Mouse (Mus musculus) layer of hippocampus, adult 18-20 months (tissue): ENCODE measurements around the gene Trabd2b. TPM values are rescaled to one million over a fixed set of nuclear protein-coding genes. Genes with fewer than 3 reads are reported as not detected.

Experiments used
- DNase-seq, 2 experiments: peaks; one replicate each; pipeline ENCODE4 v3.0.0; 2022; ENCODE audit warnings: low spot score in 2 of 2
- total RNA-seq, 2 experiments: library from RNA; stranded (reverse); gene quantifications; 2 replicates each; pipeline ENCODE4 v1.2.3; 2021

Gene Trabd2b
- total RNA-seq, 2 experiments from 2014 or later: 1.4 to 1.5 TPM

DNA sequence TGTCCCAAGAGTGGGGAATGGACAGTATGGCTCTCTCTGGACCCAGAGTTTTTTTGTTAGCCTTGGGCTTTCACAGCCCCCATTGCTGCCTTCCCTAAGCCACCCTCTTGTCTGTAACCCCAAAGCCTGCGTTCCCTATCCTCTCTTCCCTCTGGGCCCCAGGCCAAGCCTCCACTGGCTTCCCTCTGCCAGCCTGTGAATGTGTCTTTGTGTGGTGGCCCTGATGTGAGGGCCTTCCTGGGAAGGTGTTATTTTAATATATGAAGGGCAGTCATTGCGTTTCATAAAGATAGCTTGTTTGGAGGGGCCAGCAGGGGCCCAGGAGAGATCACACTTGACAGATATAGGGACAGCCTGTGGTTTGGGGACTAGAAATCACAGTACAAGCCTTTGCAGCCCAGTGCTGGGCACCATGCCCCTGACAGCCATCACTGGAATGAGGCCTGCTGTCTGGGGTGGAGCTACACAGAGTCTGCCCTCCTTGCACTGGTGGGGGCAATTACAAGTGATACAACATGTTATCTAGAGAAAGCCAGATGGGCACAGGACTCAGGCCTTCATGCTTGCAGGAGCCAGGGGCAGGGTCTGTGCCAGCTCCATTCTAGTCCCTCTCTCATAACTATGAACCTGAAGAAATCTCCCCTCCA, 80.5 kb downstream of the Trabd2b start:
- no peak for DNase-seq

DNA sequence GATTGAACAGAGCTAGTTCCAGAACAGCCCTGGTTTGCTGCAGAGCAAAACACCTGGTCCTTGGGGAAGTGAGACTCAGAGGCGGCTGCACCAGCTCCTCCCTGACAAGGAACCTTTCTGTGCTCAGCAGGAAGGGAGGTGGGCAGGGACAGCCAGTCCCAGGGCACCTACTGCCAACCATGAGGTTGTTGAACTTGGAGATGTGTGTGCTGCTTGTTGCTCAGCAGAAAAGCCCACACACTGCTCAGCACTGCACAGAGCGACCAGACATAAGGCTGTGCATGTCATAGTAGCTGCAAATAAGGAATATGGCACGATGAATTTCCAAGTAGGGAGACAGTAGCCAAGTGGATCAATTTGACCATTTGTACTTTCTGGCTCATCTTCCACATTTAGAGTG, 81.2 kb downstream of the Trabd2b start:
- no peak for DNase-seq

DNA sequence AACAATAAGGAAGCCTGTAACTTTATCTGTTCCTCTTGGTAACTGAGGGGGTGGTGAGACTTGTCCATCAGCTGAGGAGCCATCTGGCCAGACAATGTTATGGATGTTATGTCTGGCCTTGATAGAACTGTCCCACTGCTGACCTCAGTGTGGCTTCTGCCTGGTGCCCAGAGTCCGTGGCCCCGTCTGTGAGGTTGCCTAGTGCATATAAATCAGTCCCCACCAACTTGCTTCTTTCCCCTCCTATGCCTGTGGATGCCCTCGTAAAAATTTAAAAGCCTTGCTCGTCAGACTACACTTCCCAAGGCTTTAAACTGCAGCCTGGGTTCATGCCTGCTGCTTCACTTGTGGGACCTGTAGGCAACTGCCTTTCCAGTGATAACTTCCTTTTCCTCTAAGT, 85.6 kb downstream of the Trabd2b start:
- no peak for DNase-seq

GRCm38 (mm10) chr4:114494035-114494434, 87.5 kb downstream of the Trabd2b start:
- no peak for DNase-seq

GRCm38 (mm10) chr4:114495688-114496426, 89.3 kb downstream of the Trabd2b start:
- DNase-seq: no peak

DNA sequence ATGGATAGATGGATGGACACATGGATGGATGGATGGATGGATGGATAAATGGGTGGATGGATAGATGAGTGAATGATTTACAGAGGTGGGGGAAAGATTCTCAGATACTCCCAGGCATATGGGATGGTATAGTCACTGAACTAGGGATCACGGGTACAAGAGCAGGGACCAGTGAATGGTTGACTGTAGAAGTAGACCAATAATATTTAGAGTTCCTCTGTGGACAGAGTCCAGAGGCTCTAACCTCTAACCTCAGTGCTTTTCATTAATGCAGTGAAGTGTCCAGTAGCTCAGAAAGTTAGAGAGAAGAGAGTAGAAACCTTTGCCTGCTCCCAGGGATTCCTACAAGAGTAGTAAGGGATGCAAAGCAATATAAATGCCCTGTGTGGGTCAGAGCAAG, 93.1 kb downstream of the Trabd2b start:
- no peak for DNase-seq

DNA sequence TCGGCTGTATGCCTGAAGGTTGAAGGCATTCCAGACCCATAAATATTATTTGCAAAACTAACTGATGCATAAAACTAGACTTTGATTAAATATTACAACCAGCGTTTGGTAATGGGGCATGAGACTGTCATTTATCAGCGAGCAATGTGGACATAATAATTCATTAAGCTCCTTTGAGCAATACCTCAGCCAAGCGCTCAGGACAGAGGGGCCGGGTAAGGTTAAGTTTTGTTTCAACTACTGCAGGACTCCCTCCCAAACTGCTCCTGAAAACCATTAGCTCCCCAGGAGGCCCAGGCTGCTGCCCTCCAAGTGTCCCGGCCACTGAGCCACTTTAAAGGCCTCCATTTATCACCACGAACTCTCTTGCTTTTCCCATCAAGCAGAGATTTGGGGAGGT, 93.8 kb downstream of the Trabd2b start:
- DNase-seq: no peak

DNA sequence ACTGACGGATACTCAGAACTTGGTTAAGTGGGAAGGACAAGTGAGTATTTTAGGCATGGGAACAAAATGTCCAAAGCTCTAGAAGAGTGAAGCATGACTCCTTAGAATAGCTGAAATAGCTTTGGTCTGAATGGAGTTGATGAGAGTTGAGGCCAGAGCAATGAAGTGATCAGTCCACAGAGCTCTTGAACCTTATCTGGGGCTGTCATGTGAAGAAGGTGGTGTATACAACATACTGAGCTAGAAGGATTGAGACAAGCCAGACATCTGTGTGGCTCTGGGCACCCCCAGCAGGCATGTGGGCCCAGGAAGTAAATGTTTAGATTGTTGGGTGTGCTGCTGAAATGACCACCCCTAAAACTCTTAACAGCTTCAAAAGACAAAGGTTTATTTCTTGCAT, 94.5 kb downstream of the Trabd2b start:
- no peak for DNase-seq

- DNase-seq: no peak
Measured at GRCm38 (mm10) chr4:114501611-114502010, 95.1 kb downstream of the Trabd2b start.

DNA sequence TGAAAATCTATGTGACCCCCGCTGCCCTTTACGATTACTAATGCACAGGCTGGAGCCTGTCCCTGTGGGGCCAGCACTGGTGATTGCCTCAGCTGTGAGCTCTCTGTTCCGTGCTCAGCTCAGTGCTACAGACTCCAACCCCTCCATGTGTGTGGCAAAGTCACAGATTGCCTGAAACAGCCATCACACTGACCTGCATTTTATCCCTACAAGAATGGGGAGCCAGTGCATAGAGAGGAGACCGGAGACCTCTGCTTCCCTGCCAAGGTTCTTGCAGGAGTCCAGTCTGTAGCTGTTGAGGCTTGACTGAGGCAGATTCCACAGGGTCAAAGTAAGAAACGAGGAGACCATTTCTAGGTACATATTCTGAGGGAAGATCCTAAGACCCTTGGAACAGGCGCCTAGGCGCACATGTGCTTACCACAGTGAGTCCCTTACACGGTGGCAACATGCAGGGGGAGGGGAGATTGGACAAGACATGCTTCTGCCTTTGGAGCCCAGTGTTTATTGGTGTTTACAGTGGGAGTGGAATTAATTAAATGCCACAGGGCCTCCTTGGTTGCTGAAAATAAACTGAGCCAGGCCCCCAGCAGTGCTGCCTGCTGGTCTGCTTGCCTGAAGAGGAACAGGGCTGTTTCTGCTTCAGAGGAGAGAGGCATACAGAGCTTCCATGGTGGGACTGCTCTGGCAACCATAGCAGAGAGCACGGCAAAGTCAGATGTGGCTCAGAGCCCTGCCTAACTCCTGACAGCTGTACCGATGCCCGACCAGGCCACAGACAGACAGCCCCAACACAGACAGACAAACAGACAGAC, 97.9 kb downstream of the Trabd2b start:
- no peak for DNase-seq

GRCm38 (mm10) chr4:114509601-114510000, 103.1 kb downstream of the Trabd2b start:
- DNase-seq: no peak

- no peak for DNase-seq
Measured at GRCm38 (mm10) chr4:114511649-114512048, 105.1 kb downstream of the Trabd2b start.

GRCm38 (mm10) chr4:114513149-114513548, 106.6 kb downstream of the Trabd2b start:
- peak; percentile 28 to 73 for DNase-seq

DNA sequence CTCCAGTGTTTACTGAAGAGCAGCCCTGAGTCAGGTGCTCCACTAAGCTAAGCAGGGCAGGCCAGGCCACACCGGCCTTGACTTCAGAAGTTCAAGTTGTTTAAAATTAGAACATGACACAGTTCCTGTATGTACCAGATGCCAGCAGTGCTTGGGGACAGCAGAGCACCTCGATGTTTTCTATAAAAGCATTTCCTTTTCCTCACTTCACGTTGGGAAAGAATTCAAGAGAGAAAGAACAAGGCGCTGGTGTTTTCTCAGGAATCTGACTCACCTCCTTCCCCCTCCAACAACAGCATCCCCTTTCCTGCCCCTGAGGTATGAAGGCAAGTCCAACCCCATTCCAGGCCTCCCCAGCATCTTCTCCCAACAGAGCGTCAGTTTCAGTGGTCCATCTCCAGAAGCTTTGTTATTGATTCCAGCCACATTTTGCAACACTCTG, 108.8 kb downstream of the Trabd2b start:
- peak in 1 of 2 experiments; percentile 27 for DNase-seq

GRCm38 (mm10) chr4:114516651-114517050, 110.1 kb downstream of the Trabd2b start:
- DNase-seq: no peak

DNA sequence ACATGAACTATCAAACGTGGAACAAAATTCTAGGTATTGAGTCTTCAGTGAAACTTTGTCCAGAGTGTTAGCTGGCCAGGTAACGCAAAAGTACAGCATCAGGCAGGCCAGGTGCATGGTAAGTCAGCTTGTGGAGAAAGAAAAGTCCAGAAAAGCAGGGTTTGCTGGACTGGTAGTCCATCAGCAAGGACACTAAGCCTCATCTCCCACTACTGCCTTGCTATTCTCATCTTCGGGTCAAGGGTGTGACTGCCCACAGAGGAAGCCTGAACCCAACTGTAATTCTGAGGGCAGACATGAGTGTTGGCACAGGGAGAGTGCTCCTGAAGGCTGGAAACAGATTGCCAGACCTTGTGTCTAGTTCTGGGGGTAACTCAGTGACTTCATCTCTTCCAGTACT, 111.5 kb downstream of the Trabd2b start:
- no peak for DNase-seq

DNA sequence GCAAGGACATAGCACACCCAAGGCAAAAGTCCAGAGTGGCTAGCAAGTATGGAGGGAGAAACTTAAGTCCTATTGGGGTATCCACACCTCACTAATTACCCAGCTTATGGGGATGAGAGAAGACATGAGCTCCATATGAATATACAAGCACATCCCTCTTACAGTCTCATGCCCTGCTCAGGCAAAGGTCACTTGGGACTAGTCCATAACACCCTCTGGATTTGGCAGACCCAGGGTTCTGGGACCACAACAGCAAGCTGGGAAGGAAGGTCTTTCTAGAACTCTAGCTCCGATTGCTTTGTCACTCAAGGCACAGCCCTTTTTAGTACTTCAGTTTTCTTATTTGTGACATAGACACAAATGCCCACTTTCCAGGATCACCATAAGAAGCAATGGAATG, 112.0 kb downstream of the Trabd2b start:
- DNase-seq: no peak

DNA sequence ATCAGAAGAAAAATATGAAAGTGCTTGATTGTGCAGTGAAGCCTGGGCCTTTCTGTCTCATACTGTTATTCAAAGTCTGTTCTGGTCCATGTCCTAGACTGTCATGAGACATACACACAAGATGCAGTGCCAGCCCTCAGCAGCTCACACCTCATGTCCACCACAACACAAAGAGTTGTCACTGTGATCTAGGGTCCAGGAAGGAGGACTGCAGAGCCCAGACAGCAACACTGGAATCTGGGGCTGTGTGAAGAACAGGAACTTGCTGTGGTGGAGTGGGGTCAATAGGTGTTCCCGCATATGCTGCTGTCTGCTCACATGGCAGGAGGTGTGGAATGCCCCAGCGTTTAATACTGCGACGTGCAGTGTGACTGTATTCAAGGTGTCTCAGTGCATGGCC, 112.8 kb downstream of the Trabd2b start:
- DNase-seq: no peak

- DNase-seq: no peak
Measured at GRCm38 (mm10) chr4:114519966-114520365, 113.4 kb downstream of the Trabd2b start.

- DNase-seq: no peak
Measured at GRCm38 (mm10) chr4:114523335-114524188, 117.0 kb downstream of the Trabd2b start.

DNA sequence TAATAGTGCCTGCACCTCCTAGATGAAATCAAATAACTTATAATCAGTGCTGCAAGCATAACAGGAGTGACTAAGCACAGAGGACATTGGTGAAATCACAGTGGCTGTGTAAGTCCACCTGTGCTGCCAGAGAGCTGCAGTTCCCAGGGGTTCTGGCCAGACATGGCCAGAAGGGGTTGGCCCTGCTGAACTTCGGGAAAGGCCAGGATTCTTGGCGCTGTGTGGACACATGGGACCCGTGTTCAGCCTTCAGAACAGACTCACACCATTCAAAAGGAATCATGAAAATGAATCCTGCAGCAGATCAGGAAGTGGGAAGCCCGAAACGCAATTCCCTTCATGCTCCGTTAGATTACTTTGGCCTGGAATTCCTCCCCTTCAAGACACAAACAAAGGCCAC, 125.1 kb downstream of the Trabd2b start:
- no peak for DNase-seq
